Mouse (Mus musculus): ENCODE data around the gene Fam214a. TPM values are rescaled to one million over a fixed set of nuclear protein-coding genes. Genes with fewer than 3 reads are reported as not detected.

The Fam214a gene
- polyA plus RNA-seq (2015; fragmentation: Nextera tagmentation; extraction: Ambion mirVana): 11.2 and 11.4 TPM in 2 replicates

GRCm38 (mm10) chr9:74952756-74953247 lies at the start of gene Fam214a:
TSS of gene Fam214a (plus strand) at chr9:74952884.
- peak; percentile 94 for ATAC-seq (replicated peaks; ENCODE audit: insufficient number of reproducible peaks, insufficient read depth, low FRiP score, low read depth)
- under 1% methylated on average over 58 of the region's 59 CpGs for WGBS
- Histone ChIP-seq H3K9me3 (replicated peaks) (no peaks in the 10 kb centered on the region), H3K36me3 (peaks cover 3% of the 10 kb centered on the region; the same call in 1 of the 2 replicates), H3K27ac (peak within 1 kb of the TSS; percentile 96), H3K27me3 (no peaks in the 10 kb centered on the region), H3K4me3 (peak within 1 kb of the TSS; percentile 84), H3K9ac (peak within 1 kb of the TSS; percentile 88), H3K4me1 (replicated peaks) (peaks cover 17% of the 10 kb centered on the region), H3K4me2 (peak within 1 kb of the TSS; percentile 85)

- Histone ChIP-seq H3K27me3 (no peaks in the 10 kb centered on the region), H3K36me3 (no peaks in the 10 kb centered on the region), H3K9ac (no peak overlapping the region), H3K4me3 (no peak overlapping the region), H3K4me2 (no peak overlapping the region), H3K4me1 (replicated peaks) (peaks cover 10% of the 10 kb centered on the region), H3K9me3 (replicated peaks) (no peaks in the 10 kb centered on the region), H3K27ac (no peak overlapping the region)
- no peak for ATAC-seq (replicated peaks; ENCODE audit: insufficient number of reproducible peaks, insufficient read depth, low FRiP score, low read depth)
- WGBS: 12% methylated on average over 7 of the region's 7 CpGs
Observed at GRCm38 (mm10) chr9:74904866-74905508, 47.7 kb upstream of the Fam214a start.

- 24% methylated on average over 4 of the region's 4 CpGs for WGBS
- Histone ChIP-seq H3K4me1 (replicated peaks) (peaks cover 16% of the 10 kb centered on the region), H3K4me2 (no peak overlapping the region), H3K9me3 (replicated peaks) (no peaks in the 10 kb centered on the region), H3K9ac (no peak overlapping the region), H3K4me3 (no peak overlapping the region), H3K36me3 (no peaks in the 10 kb centered on the region), H3K27me3 (no peaks in the 10 kb centered on the region), H3K27ac (no peak overlapping the region)
- no peak for ATAC-seq (replicated peaks; ENCODE audit: insufficient number of reproducible peaks, insufficient read depth, low FRiP score, low read depth)
Observed at GRCm38 (mm10) chr9:74906951-74907350, 45.7 kb upstream of the Fam214a start.

GRCm38 (mm10) chr9:74909245-74909644 lies 43.4 kb upstream of the Fam214a start:
- no peaks in the 10 kb centered on the region for H3K36me3 ChIP-seq
- no peaks in the 10 kb centered on the region for H3K9me3 ChIP-seq (replicated peaks)
- no peaks in the 10 kb centered on the region for H3K27me3 ChIP-seq
- 46% methylated on average over 15 of the region's 15 CpGs for WGBS
- no peak overlapping the region for H3K9ac ChIP-seq
- ATAC-seq (replicated peaks; ENCODE audit: insufficient number of reproducible peaks, insufficient read depth, low FRiP score, low read depth): 0 out of 2 replicates have a peak, but pooled peaks have one; percentile 54
- H3K27ac ChIP-seq: no peak overlapping the region
- H3K4me1 ChIP-seq (replicated peaks): peaks cover 21% of the 10 kb centered on the region
- H3K4me3 ChIP-seq: no peak overlapping the region
- peak overlapping the region; percentile 37 for H3K4me2 ChIP-seq

- Histone ChIP-seq H3K27me3 (no peaks in the 10 kb centered on the region), H3K9ac (no peak overlapping the region), H3K9me3 (replicated peaks) (no peaks in the 10 kb centered on the region), H3K4me3 (no peak overlapping the region), H3K4me1 (replicated peaks) (peaks cover 21% of the 10 kb centered on the region), H3K36me3 (no peaks in the 10 kb centered on the region), H3K4me2 (no peak overlapping the region), H3K27ac (no peak overlapping the region)
- 79% methylated on average over 6 of the region's 6 CpGs for WGBS
- no peak for ATAC-seq (replicated peaks; ENCODE audit: insufficient number of reproducible peaks, insufficient read depth, low FRiP score, low read depth)
Observed at GRCm38 (mm10) chr9:74910226-74910759, 42.4 kb upstream of the Fam214a start.

- H3K4me3 ChIP-seq: no peak overlapping the region
- peaks cover 21% of the 10 kb centered on the region for H3K4me1 ChIP-seq (replicated peaks)
- no peaks in the 10 kb centered on the region for H3K9me3 ChIP-seq (replicated peaks)
- H3K27me3 ChIP-seq: no peaks in the 10 kb centered on the region
- no peak overlapping the region for H3K9ac ChIP-seq
- no peak overlapping the region for H3K4me2 ChIP-seq
- H3K36me3 ChIP-seq: no peaks in the 10 kb centered on the region
- ATAC-seq (replicated peaks; ENCODE audit: insufficient number of reproducible peaks, insufficient read depth, low FRiP score, low read depth): no peak
- 60% methylated on average over 4 of the region's 4 CpGs for WGBS
- peak overlapping the region; percentile 39 for H3K27ac ChIP-seq
Observed at GRCm38 (mm10) chr9:74911430-74911829, 41.3 kb upstream of the Fam214a start.

GRCm38 (mm10) chr9:74911919-74912318 lies 40.8 kb upstream of the Fam214a start:
- H3K4me3 ChIP-seq: no peak overlapping the region
- no peaks in the 10 kb centered on the region for H3K36me3 ChIP-seq
- no peak overlapping the region for H3K9ac ChIP-seq
- no peaks in the 10 kb centered on the region for H3K9me3 ChIP-seq (replicated peaks)
- peak overlapping the region; percentile 39 for H3K27ac ChIP-seq
- H3K27me3 ChIP-seq: no peaks in the 10 kb centered on the region
- no peak overlapping the region for H3K4me2 ChIP-seq
- no peak for ATAC-seq (replicated peaks; ENCODE audit: insufficient number of reproducible peaks, insufficient read depth, low FRiP score, low read depth)
- 43% methylated on average over 2 of the region's 2 CpGs for WGBS
- H3K4me1 ChIP-seq (replicated peaks): peaks cover 21% of the 10 kb centered on the region

GRCm38 (mm10) chr9:74912619-74913376 lies 39.9 kb upstream of the Fam214a start:
- Histone ChIP-seq H3K27ac (no peak overlapping the region), H3K4me2 (no peak overlapping the region), H3K9me3 (replicated peaks) (no peaks in the 10 kb centered on the region), H3K27me3 (no peaks in the 10 kb centered on the region), H3K4me1 (replicated peaks) (peaks cover 21% of the 10 kb centered on the region), H3K9ac (no peak overlapping the region), H3K4me3 (no peak overlapping the region), H3K36me3 (no peaks in the 10 kb centered on the region)
- 53% methylated on average over 19 of the region's 19 CpGs for WGBS
- no peak for ATAC-seq (replicated peaks; ENCODE audit: insufficient number of reproducible peaks, insufficient read depth, low FRiP score, low read depth)

- no peaks in the 10 kb centered on the region for H3K9me3 ChIP-seq (replicated peaks)
- no peak for ATAC-seq (replicated peaks; ENCODE audit: insufficient number of reproducible peaks, insufficient read depth, low FRiP score, low read depth)
- 82% methylated on average over 3 of the region's 3 CpGs for WGBS
Observed at GRCm38 (mm10) chr9:74915611-74916010, 37.1 kb upstream of the Fam214a start.

GRCm38 (mm10) chr9:74920450-74920849 lies 32.2 kb upstream of the Fam214a start:
- Histone ChIP-seq H3K4me1 (replicated peaks) (peaks cover 21% of the 10 kb centered on the region), H3K4me3 (no peak overlapping the region), H3K9ac (no peak overlapping the region), H3K27me3 (no peaks in the 10 kb centered on the region), H3K4me2 (no peak overlapping the region), H3K9me3 (replicated peaks) (no peaks in the 10 kb centered on the region), H3K36me3 (no peaks in the 10 kb centered on the region), H3K27ac (no peak overlapping the region)
- WGBS: 88% methylated on average over 12 of the region's 12 CpGs
- ATAC-seq (replicated peaks; ENCODE audit: insufficient number of reproducible peaks, insufficient read depth, low FRiP score, low read depth): no peak

More at GRCm38 (mm10) chr9:74915611-74916010, 37.1 kb upstream of the Fam214a start:
- no peak overlapping the region for H3K4me2 ChIP-seq
- H3K36me3 ChIP-seq: no peaks in the 10 kb centered on the region
- no peak overlapping the region for H3K4me3 ChIP-seq
- no peaks in the 10 kb centered on the region for H3K27me3 ChIP-seq
- no peak overlapping the region for H3K9ac ChIP-seq
- H3K4me1 ChIP-seq (replicated peaks): peaks cover 11% of the 10 kb centered on the region
- H3K27ac ChIP-seq: no peak overlapping the region

GRCm38 (mm10) chr9:74921422-74921821 lies 31.3 kb upstream of the Fam214a start:
- Histone ChIP-seq H3K4me2 (no peak overlapping the region), H3K4me1 (replicated peaks) (peaks cover 21% of the 10 kb centered on the region), H3K4me3 (no peak overlapping the region), H3K36me3 (no peaks in the 10 kb centered on the region), H3K27me3 (no peaks in the 10 kb centered on the region), H3K27ac (no peak overlapping the region), H3K9ac (no peak overlapping the region), H3K9me3 (replicated peaks) (no peaks in the 10 kb centered on the region)
- WGBS: 23% methylated on average over 1 of the region's 1 CpGs
- no peak for ATAC-seq (replicated peaks; ENCODE audit: insufficient number of reproducible peaks, insufficient read depth, low FRiP score, low read depth)

Data from heart, embryonic 15.5 days (tissue).